Mouse (Mus musculus): ENCODE measurements at regions not wholly inside any gene's neighbourhood (a gene's known extent, or its start where the extent isn't known, plus 50 kb on each side); places are given as distances from the start of the nearest gene placed in this dataset.
"Not testable (repeated sequence)": the region's sequence is repeated elsewhere in the genome, so short reads cannot be mapped to it uniquely, and the experiment has no call there.

DNA sequence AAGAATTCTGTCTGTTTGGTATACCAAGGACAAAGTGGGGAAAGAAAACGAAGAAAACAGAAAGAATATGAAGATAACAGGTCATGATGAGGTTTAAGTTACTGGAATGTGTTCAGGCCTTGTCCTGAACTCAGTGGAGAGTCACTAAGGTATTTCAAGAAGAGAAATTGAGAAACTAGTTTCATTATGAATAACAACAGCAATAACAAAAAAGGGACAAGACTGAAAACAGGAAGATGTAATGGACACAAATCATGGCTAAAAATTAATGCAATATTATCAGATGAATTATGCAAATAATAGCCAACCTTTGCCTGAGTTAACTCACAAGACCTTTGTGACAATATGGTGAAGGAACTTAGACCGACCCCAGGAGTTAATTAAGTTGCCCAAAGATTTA, 530.2 kb upstream of the 2610301B20Rik start:
- no peak for DNase-seq

DNA sequence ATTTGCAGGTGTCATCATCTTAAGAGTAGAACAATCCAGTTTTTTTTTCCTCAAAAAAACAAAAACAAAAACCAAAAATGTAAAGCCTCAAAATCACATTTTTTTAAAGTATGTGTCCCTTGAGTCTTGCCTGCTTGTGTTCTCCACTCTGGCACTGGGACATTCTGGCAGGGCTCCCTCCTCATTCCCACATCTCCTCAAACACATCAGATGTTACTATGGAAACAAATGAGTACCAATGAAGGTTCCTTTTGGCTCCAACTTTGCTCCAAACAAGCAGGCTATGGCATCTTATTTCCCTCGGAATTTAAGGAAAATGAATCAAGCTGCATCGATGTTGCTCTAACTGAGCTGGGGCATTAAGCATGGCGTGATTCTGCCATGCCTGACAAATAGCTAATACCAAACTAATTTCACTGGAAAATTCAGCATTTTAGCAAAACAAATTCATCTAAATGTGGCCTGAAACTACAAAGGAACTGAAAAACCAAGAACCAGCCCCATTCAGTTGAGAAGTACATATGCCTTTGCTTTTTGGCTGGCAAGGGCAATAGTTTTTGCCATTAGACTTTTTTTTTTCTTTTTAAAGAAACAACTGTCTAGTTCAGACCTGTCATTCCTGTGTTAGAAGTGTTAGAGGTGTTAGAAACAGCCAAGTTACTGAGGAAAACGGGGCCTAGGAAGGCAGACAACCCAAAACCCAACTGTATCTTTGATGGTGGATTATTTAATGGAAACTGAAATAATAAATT, 522.2 kb upstream of the 2610301B20Rik start:
- no peak for DNase-seq

DNA sequence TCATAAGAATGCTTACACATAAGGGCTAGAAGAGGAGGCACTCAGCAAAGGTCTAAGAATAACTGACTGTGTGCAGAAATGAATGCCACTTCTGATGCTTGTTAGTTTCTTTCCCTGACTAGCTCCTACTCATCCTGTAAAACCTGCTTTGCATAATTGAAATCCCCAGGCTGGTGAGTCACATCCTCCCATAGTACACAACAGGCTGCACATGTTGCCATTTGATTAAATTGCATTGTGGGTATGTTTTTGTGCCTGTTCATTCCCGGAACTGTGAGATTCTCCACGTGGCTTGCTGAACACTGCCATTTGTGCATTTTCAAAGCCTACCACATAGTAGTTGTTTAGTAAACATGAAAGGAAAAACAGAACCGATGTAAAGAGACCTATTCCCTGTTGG, 516.7 kb upstream of the 2610301B20Rik start:
- DNase-seq, result no peak

DNA sequence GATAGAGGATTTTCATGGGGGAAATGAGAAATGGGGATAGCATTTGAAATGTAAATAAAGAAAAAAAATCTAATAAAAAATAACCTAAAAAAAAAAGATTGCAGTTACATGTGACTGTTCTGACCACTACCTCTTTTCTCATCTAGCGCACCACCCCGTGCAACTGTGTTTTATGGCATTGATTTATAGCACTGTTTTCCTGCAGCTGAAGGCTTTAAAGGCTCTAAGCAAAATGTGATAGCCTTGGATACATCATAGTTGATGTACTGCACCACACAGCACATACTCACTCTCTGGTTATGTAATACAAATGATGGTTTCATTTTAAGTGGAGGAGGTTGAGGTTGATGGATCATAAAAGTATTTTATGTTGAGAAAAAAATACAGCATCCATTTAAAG, 484.5 kb upstream of the 2610301B20Rik start:
- DNase-seq, result no peak

DNA sequence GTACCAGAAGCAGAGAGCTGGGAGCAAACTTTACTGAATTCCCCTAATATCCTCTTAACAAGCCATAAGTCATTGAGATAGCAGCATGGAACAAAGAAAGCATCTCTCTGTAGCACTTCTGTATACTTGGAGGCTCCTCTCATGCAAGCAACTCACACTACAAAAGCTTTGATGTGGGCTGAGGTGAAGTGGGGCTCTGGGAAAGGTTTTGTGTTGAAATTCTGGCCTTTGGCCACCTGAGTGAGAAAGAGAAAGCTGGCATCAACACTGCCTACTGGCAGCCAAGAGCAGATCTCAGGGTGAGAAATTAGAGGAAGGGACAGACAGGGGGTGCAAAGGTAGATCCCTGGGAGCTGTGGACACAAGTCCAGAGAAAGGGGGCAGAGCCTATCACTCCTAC, 477.0 kb upstream of the 2610301B20Rik start:
- no peak for DNase-seq

DNA sequence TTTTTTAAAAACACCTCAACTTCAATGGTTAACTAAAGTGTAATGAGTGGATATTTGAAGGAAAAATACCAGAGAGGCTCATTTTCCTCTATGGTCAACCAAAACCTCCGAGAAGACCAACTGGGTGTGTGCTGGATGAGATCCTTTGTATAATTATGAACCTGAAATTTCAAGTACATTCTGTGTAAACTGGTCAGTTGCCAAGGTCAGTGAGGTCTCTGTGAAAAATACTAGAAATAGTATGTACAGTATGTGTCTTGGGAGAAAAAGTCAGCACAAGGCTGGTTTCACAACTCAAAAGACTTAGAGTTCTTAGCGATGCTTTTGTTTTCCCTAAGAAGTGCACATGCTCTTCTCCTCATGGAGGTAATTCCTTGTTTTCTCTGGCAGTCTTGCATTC, 476.2 kb upstream of the 2610301B20Rik start:
- no peak for DNase-seq

DNA sequence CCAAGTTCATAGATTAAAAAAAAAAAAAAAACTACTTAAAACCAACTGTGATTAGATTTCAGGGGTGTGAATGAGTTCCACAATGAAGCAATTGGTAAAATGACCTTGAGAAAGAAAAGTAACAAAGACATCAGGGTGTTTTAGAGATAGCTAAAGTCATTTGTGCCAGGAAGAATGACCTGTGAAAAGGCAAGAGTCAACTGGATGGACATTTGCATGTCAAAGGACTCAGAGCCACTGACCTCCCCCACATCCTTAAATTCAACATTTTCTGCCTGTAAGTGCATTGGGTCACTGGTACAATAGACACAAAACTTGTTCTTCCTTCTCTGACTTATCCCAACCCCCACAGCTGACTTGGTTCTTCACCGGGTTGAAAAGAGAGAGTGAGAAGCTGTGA, 474.6 kb upstream of the 2610301B20Rik start:
- no peak for DNase-seq

DNA sequence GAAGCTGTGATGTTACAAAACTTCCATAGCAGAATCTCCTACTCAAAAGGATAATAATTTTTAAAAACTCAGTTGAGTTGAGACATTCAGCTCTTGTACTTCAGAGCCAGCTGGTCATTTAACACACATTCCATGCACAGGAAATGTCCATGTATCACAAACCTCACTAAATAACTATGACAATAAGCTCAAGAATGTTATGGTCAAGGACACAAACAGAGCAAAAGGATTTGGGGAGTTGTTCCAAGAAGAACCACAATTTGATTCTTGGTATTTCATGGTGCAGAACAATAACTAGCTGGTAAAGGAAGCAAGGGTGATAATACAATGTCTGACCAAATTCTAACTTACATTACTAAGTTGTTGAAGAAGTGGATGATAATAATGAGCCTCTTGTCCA, 471.4 kb upstream of the 2610301B20Rik start:
- no peak for DNase-seq

DNA sequence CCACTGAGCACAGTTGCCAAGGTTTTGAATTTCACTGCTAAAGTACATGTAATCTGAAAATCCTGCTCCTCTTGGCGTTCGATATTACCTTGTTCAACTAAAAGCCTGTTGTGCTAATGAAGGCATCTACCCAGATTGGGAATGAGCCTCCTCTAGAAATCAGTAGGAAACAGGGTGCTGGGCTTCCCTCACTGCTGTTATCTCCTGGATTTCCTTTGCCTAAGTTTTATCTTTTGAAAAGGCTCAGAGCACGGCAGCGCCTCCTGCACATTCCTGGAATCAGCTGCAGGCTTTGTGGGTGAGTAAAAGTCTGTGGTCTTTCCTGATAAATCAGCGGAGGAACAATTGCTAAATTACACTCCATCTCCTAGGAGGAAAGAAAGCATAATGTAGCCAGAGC, 469.9 kb upstream of the 2610301B20Rik start:
- DNase-seq, result no peak

DNA sequence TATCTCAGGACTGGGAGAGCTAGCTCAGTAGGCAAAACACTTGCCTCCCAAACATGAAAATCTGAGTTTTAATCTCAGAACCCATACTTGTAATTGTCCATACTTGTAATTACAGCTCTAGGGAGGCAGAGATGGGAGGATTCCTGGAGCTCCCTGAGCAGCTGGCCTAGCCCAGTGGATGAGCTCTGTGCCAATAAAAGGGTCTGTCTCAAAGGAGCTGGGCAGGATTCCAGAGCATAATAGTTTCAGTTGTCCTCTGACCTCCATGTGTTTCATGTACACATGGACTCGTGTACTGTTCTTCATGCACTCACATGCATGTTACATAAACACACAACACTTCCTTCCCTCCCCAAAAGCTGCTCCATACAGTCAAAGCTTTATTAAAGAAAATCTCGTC, 469.2 kb upstream of the 2610301B20Rik start:
- no peak for DNase-seq

DNA sequence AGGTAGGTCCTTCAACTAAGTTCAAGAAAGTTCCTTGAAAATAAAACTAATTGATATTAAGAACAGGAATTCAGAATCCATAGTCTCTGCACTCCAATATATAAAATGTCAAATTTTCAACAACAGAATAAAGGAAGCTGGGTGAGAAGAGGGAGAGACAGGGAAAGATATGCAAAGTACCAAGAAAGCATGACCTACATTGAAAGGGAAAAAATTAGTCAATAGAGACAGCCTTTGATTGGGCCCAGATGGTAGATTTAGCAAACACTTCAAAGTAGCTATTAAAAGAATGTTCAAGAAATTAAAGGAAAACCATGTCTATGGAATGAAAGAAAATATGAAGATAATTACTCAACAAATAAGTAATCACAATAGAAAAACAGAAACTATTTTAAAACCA, 460.0 kb upstream of the 2610301B20Rik start:
- DNase-seq, result no peak

DNA sequence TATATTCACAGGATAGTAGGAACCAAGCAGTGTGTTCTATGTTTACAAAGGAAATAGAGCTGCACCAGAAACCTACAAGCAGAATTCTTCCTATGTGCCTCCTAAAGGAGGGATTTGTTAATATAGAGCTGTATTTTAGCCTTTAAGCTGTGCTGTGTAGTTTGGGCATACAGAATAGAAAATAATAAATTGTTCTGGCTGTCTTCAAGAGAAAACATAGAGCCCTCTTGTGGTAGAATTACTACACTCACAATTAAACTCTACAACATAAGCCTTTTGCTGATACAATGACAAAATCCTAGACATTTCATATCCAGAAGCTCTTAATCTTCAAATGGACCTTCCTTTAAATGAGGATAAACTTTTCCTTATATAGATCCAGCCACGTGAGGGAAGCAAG, 452.9 kb upstream of the 2610301B20Rik start:
- DNase-seq, result no peak

DNA sequence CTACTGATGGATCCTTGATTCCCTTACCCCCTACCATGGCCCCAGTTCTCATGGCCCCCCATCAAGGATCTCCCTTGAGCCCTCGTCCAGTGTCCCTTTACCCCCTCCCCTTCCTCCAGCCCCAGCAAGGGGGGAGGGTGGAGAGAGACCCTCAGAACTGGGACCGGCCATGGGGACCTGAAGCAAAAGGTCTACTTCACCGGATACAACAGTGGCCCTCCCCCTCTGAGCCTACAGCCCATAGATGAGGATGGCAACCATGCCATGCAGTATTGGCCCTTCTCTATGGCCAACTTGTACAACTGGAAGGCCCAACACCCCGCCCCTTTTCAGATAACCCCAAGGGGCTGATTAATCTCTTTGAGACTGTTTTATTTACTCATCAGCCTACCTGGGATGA, 439.9 kb upstream of the 2610301B20Rik start:
- DNase-seq, result no peak

DNA sequence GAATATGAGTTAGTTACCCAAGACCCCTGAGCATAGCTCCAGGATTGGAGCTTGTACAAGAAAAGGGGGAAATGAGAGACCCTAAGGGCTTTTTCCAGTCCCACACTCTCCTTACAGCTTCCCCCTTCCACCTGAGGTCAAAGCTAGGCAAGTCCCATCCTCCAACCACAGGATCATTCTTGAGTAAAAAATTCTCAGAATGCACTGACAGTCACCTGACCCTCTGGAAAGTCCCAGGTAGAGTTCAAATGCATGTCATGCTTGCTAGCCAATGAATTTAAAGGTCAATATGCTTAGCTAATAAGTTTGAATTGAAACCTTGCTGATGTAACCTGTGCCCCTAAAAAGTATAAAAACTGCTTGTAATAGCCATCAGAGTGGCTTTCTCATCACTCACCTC, 434.4 kb upstream of the 2610301B20Rik start:
- not testable (repeated sequence) for DNase-seq

DNA sequence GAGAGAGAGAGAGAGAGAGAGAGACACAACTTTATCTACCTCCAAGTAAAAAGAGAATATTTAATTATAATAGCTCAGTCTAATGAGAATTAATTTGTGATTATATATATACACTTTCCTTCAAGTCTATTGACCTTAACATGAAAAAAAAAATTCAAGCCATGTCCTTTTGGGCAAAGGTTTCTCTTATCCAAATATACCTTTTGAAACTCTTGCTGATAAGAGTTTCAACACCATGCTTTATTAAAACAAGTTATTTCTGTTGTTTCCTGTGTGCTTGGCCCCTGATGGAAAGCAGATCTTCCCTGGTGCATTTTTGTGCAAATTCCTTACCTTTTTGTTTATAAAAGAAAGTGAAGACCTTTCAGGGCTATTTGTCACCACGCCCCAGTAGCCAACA, 414.7 kb upstream of the 2610301B20Rik start:
- DNase-seq, result no peak

DNA sequence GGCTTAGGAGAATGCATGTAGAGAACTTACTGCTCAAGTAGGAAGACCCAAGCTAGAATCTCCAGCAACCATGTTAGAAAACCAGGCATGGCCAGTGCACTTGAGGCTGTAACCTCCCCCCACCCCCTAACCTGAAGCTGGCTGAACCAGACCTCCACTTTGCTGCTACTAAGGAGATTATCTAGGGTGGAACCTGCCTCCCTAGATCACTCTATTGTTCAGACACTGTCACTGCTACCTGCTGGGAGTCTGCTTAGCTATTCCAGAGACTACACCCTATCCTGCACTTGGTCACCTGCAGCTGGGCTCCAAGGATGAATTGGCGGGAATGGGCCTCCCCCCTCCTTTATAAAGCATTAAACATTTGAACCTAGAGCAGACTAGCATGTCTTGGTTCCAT, 393.4 kb upstream of the 2610301B20Rik start:
- no peak for DNase-seq

DNA sequence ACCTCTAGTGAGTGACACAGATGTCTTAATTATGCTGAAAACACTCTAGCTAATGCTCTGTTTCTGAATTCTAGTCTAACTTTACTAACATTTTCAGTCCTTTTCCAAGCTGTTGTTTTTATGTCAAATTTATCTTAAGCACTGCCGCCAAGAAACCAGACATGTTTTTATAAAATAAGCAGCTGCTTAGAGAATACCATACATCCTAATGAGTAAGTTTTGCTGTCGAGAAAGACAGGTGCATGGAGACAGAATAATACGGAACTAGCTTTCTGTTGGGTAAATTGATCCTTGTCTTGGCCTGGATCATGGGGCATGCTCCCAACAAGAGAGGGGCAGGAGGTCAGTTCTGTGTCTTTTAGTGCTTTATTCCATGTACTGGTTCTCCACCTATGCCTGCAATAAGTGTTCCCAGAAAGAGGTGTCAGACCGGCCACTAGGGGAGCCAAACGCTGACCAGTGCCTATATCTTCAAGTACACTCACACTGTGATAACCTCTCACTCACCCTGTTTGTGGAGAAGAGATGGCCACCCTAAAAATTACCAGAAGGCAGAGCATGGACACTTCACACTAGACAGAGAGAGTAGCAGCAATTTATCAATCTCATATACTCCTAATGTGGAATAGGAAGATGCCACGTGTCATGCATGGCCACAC, 366.0 kb upstream of the 2610301B20Rik start:
- DNase-seq, result peak; percentile 12

DNA sequence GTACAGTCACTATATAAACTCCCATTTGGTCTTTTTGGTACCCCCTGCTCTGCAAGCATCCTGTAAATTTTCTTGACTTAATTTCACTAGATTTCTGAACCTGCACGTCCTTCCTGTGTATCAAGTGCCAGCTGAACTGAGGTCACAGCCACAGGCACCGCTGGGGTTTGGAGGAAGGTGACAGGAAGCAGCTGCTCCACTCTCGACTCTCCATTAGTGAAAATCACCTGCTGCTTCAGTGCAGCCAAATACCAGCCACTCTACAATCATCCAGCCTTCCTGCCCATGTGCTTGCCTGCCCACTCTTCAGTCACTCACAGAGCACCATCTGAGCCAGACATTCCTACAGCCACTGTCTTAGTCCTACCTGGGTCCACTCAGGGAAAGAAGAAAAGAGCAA, 364.3 kb upstream of the 2610301B20Rik start:
- no peak for DNase-seq

DNA sequence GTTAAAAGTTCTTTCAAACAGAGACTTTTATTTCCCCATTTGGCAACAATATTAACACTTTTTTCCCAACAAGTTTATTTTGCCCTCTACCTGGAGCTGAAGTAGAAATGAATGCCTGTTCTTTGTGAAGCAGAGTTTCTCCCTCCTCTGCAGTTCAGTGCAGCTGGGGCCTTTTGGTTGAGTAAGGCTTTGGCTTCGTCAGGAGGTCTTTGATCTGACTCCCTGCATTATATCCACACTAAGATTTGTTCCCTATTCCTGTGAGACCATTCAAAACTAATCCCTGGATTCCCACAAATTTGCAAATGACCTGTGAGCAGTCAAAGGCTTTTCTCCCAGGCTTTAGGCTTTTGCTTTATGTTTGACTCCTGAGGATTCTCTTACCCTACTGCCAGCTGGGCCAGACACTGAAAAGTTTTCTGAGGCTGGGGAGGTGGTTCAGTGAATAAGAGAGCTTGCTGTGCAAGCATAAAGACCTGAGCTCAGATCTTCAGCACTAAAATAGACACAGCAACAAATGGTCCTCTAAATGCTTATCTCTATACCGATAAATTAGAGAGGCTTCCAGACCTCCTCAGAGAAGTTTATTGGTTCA, 323.5 kb upstream of the 2610301B20Rik start:
- DNase-seq, result no peak

DNA sequence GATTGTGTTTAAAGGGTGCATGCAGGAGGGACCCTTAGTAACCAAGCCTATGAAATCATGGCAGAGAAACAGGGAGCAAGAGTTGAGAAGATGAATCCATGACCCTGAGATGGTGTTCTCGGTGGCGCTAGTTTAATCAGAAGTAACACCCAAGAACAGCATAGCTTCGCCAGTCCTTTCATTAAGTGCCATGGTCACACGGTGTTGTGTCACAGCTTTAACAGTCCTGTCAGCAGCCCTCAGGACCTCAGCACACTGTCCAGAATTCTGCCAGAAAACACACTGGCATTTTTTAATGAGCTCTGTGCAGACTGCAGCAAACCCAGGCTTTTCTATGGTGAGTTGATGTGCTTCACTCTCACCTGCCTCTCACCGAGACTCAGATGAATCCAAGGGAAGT, 320.6 kb upstream of the 2610301B20Rik start:
- DNase-seq, result no peak

DNA sequence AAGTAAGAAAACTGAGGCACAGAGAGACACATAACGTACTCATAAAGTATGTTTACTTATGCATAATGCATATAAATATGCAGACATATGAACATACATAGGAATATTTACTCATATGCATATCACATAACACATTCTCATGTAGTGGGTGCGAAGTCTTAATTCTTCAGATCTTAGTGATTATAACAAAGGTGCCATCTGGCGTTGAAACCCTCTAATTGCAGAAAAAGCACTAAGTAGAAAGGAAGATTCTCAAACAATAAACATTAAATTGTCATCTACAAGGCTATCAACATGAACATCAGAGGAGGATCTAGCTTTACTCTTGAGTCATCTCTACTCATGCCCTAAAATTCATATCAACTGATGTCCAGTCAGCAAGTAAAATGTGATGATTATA, 314.2 kb upstream of the 2610301B20Rik start:
- DNase-seq, result no peak

DNA sequence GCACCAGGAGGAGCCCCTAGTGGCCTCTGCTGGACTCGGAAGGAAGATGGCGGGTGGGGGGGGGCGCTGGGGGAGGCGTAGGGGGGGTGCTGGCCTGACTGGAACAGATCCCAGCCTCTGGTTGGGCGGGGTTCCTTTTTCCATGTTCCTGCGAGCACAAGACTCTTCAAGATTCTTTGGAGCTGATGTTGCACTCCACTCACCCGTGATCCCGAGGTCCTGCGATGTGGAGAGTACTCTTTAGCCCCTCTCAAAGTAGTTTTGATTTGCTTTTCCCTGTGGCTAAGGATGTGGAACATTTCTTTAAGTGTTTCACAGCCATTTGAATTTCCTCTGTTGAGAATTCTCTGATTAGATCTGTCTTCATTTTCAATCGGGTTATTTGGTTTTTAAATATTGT, 269.8 kb upstream of the 2610301B20Rik start:
- DNase-seq, result no peak

DNA sequence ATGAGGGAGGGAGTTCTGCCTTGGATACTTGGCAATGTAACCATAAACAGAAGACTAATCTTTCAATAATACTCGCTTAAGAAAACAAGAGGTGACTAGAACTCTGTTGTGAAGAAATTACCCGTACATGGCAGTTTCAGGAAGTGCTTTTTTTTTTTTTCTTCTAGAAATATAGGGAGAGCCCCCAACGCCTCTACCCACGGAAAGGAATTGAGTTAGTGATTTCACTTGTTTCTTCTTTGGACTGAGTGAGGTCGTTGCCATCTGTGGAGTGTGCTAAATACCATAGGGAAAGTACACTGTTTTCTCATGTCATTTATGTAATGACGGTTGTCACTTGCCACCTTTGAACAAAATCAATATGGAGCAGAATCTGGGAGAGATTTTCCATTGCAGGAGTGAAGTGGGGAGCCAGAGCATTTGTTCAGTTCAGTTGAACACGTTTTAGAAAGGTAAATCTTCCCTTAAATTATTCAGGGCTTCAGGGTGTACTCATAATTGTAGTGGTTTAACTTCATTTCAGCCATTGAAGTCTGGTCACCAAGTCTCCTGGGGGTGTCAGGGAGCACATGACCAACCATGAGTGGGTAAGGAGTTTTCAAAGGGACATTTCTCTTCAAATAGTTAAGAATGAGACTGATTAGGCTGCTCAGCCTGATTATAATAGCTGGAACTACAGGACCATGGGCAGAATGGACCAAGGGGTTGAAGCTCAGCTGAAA, 266.3 kb upstream of the 2610301B20Rik start:
- DNase-seq, result no peak
